ENCODE assay signal across 8 mouse cellular contexts in the genomic region with DNA sequence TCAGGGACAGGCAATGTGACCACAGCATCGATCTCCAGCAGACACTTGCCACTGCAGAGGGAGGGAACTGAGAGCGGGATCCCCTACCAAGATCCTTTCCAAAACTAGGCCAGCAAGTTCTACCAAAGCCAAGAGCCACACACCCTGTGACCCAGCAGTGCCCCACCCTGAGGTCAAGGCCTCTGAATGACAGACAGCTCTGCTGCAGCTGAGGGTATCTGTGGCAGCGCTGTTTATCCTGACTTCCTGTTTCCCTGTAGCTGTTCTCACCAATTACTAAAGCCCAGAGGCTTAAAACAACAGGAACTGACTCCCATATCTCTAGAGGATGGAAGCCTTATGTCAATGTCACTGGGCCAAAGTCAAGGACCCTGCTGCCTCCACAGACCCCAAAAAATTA. TPM values are rescaled to one million over a fixed set of nuclear protein-coding genes. Genes with fewer than 3 reads are reported as not detected.
DNase-seq lines count a peak whose midpoint lies in the region; ATAC-seq lines count a peak whose summit lies in the region.

No protein-coding gene starts in this region.

- DNase-seq in embryo, embryonic 10 days (ENCODE audit: low spot score) = peak; percentile 55
- DNase-seq in embryo, embryonic 9.5 days (ENCODE audit: extremely low spot score) = no peak
- DNase-seq in B cell, adult 2 months = peak; percentile 52 to 58
- DNase-seq in lung, postnatal 36 days = peak; percentile 61
- no peak for DNase-seq in neural tube, embryonic 10.5 days (ENCODE audit: extremely low spot score, low spot score)
- no peak for DNase-seq in frontal cortex, adult 2 months (ENCODE audit: extremely low spot score in 1 of 2, low spot score in 1 of 2)
- DNase-seq in adrenal gland, postnatal 10 days = no peak

- peak; percentile 64 for ATAC-seq in erythroid progenitor cell, adult 5-6 weeks (replicated peaks; ENCODE audit: low FRiP score, poor library complexity, severe bottlenecking)

RNA-seq across cellular contexts. Expression of a gene that starts 37.0 kb away (rescaled TPM):
- 9.6 and 14.1 TPM in 2 replicates for total RNA-seq in erythroid progenitor cell, adult 5-6 weeks (2015; ENCODE audit: low replicate concordance)
- 6.3 and 10.2 TPM in 2 replicates for total RNA-seq in erythroid progenitor cell, adult 5-6 weeks (2017; ENCODE audit: low replicate concordance)
- polyA plus RNA-seq in frontal cortex, adult 2 months (2012; rRNA removed) = 80.9 and 95.5 TPM in 2 replicates
- total RNA-seq in adrenal gland, postnatal 10 days (2021) = 10 to 100 TPM; 13.9 to 25.4 TPM

Comparison
In these comparisons a context has a peak if more than half of its experiments do, and no peak if none do; other contexts are left out.
1. DNase-seq: peak in embryo, embryonic 10 days (single experiment), B cell, adult 2 months (2 of 2) and lung, postnatal 36 days (single experiment); none in embryo, embryonic 9.5 days (single experiment), neural tube, embryonic 10.5 days (single experiment), frontal cortex, adult 2 months (0 of 2) and adrenal gland, postnatal 10 days (single experiment).